Mouse (Mus musculus) liver, postnatal 0 days (tissue): Measurements from ENCODE around the gene Ptpn6.
A peak's percentile ranks its signal among the peaks of the same experiment; 100 is the strongest.

Experiments
- CTCF ChIP-seq: sonication (generic); IDR thresholded peaks from 2 replicates; pipeline ENCODE4 v1.5.1; 2016; ENCODE audit warnings: antibody characterized with exemption, low read depth
- EP300 ChIP-seq: IDR thresholded peaks from 2 replicates; pipeline ENCODE4 v1.6.1; 2016; ENCODE audit warnings: antibody characterized with exemption, low read depth, mild to moderate bottlenecking

DNA sequence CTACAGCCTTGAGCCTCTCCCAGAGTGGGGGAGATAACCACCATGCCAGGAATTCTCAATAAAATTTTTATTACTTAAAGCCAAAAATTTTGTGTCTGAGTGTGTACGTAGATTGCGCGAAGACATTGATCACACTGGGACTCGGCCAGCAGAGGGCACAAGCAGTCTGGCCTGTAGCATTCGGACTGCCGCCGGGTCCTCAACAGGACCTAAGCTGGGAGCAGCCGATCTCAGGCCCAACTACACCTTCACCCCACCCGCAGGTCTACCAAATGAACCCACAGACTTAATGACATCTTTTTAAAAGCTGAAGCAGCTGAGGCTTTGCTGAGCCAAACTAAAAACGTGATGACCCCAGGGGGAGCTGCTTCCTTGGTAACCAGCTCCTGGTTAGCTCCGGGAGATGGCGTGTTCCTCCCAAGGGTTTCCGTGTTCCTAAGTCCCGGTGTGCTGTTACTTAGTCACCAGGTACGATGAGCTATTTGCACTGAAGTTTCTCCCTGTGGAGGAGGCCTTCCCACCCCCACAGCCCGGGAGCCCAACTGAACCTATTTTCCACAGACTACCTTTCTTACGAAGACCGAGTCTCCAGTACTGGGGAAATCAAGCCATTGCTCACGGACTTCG, 21.5 kb downstream of the Ptpn6 start:
- peak; percentile 79 for TF ChIP-seq CTCF
- no peak for TF ChIP-seq EP300
